Mouse (Mus musculus) heart, adult 2 months (tissue): ENCODE data around the gene Tbc1d22a.

Experiments used
- CTCF ChIP-seq: fragments of 200-600 bp; IDR thresholded peaks from 2 replicates; pipeline ENCODE4 v1.8.1; 2022; ENCODE audit warnings: antibody characterized with exemption, mild to moderate bottlenecking, moderate library complexity
- EP300 ChIP-seq: fragments of 200-500 bp; IDR thresholded peaks from 2 replicates; pipeline ENCODE4 v1.6.1; 2011; ENCODE audit warnings: low read depth, low read length, control low read depth; ENCODE audit not compliant: insufficient read depth
- POLR2A ChIP-seq: fragments of 200-500 bp; IDR thresholded peaks from 2 replicates; pipeline ENCODE4 v1.6.1; 2011; ENCODE audit warnings: mild to moderate bottlenecking, low read depth, low read length, control low read depth; ENCODE audit not compliant: insufficient read depth

- TF ChIP-seq CTCF: no peak
- TF ChIP-seq POLR2A: no peak
- no peak for TF ChIP-seq EP300
Observed at GRCm38 (mm10) chr15:86277428-86277827, 63.2 kb downstream of the Tbc1d22a start.
